Mouse (Mus musculus): ENCODE data around the gene Olfr115.

- no peak for TF ChIP-seq CTCF (conservative IDR thresholded peaks at IDR 0.05; ENCODE audit: low read length)
- no peak for TF ChIP-seq POU5F1 (IDR thresholded peaks at IDR 0.05; ENCODE audit: borderline replicate concordance, low read length)
- TF ChIP-seq NANOG (IDR thresholded peaks at IDR 0.05; ENCODE audit: borderline replicate concordance, low read length): no peak
These were observed 34.3 kb downstream of the Olfr115 start, which contains the start of gene Olfr114 for GRCm38 (mm10) chr17:37592643-37593042.

Data from E14TG2a.4 (cell line).